Mouse (Mus musculus) cortical plate, adult 2 months (tissue): ENCODE measurements at regions not wholly inside any gene's neighbourhood (a gene's known extent, or its start where the extent isn't known, plus 50 kb on each side); places are given as distances from the start of the nearest gene placed in this dataset.

Experiments
- H3K27ac ChIP-seq: fragments of 200-500 bp; 2 replicates; pipeline ENCODE4 v1.5.1; 2012; ENCODE audit warnings: low read length, control low read depth, inconsistent platforms; ENCODE audit not compliant: insufficient read depth
- H3K4me1 ChIP-seq: fragments of 200-500 bp; 2 replicates; pipeline ENCODE4 v1.6.1; 2011; ENCODE audit warnings: low read length; ENCODE audit not compliant: control insufficient read depth, insufficient read depth
- H3K4me3 ChIP-seq: fragments of 200-500 bp; 2 replicates; pipeline ENCODE4 v1.5.1; 2011; ENCODE audit warnings: mild to moderate bottlenecking, low read length, control low read depth; ENCODE audit not compliant: insufficient read depth
- CTCF ChIP-seq: fragments of 200-500 bp; IDR thresholded peaks from 2 replicates; pipeline ENCODE4 v1.5.1; 2011; ENCODE audit warnings: mild to moderate bottlenecking, control low read depth, low read length; ENCODE audit not compliant: insufficient read depth; ENCODE audit errors: extremely low read depth
- POLR2A ChIP-seq: fragments of 200-500 bp; IDR thresholded peaks from 2 replicates; pipeline ENCODE4 v1.6.1; 2011; ENCODE audit warnings: mild to moderate bottlenecking, low read length, control low read depth; ENCODE audit not compliant: insufficient read depth; ENCODE audit errors: extremely low read depth

DNA sequence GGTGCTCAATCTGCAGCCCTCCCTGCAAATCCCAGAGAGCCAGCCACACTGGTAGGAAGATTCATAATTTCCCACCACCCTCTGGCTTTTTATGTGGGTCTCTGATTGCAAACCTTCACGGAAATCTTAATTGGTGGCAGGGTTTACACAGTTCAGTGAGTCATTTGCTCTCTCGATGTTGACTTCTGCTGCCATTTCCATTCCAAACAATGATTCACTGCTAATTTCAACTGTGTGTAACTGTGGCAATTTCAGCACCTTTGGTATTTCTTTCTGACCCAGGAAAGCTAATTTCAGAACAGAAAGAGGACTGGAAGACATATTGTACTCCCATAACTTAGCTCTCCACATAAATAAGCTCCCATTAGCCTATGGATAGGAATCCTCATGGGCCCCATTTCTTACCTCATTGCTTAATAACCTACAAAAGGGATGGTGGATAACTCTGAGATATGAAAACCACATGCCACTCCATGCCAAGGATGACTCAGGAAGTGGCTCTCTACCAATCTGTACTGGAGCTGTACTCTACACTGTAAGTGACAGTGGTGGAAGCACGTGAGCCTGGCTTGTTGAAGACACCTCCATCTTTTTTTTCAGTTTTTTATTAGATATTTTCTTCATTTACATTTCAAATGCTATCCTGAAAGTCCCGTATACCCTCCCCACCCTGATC lies 536.0 kb downstream of the Tox3 start:
- Histone ChIP-seq H3K27ac (no peak overlapping the region), H3K4me1 (no peaks in the 10 kb centered on the region), H3K4me3 (no peak overlapping the region)
- no peak for TF ChIP-seq CTCF
- TF ChIP-seq POLR2A, result no peak

DNA sequence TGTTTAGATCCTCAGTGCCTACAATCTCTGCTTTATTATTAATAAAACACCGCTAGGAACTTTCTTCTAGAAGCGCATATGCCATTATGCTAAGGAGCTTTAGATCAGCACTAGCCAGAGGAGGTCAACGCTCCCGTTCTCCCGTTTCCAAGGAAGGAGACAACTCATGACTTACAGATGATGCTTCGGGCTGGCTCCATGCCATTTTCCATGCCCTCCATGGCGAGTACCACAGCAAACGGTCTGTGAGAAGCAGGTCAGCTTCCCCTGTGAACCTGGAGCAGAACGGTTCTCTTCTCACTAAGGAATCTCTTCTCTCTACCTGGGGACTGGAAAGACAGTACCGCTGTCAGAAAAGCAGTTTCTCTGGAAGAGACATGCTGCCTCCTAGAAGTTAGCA lies 559.8 kb downstream of the Tox3 start:
- TF ChIP-seq CTCF (no peak), POLR2A (no peak)
- no peaks in the 10 kb centered on the region for H3K4me1 ChIP-seq
- H3K27ac ChIP-seq, result no peak overlapping the region
- H3K4me3 ChIP-seq, result no peak overlapping the region

GRCm38 (mm10) chr8:89787050-89787905 lies 560.9 kb downstream of the Tox3 start:
- Histone ChIP-seq H3K4me3 (peak overlapping the region; percentile 13; the same call in 1 of the 2 replicates), H3K27ac (no peak overlapping the region), H3K4me1 (no peaks in the 10 kb centered on the region)
- no peak for TF ChIP-seq CTCF
- TF ChIP-seq POLR2A, result no peak

GRCm38 (mm10) chr8:89785011-89785410 lies 563.1 kb downstream of the Tox3 start:
- Histone ChIP-seq H3K27ac (no peak overlapping the region), H3K4me1 (no peaks in the 10 kb centered on the region), H3K4me3 (no peak overlapping the region)
- no peak for TF ChIP-seq POLR2A
- TF ChIP-seq CTCF, result peak; percentile 81

DNA sequence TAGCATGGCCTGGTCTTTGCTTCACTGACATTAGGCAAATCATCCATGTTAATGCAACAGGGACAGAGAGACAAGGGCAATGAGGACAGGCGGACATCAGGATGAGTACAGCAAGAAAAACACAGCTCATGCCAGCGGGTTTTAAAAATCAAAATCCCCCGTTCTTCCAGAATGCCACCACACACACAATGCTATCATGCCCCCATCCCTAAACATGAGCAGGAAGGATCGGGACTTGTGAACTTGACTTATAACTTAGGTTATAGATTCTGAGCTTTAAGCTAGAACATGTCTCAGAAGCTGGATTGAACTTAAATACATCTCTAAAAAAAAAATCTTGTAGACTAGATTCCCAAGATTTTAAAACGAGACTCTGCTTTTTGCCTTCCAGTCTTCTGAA lies 564.8 kb downstream of the Tox3 start:
- Histone ChIP-seq H3K4me3 (no peak overlapping the region), H3K27ac (no peak overlapping the region), H3K4me1 (no peaks in the 10 kb centered on the region)
- no peak for TF ChIP-seq POLR2A
- TF ChIP-seq CTCF, result no peak

DNA sequence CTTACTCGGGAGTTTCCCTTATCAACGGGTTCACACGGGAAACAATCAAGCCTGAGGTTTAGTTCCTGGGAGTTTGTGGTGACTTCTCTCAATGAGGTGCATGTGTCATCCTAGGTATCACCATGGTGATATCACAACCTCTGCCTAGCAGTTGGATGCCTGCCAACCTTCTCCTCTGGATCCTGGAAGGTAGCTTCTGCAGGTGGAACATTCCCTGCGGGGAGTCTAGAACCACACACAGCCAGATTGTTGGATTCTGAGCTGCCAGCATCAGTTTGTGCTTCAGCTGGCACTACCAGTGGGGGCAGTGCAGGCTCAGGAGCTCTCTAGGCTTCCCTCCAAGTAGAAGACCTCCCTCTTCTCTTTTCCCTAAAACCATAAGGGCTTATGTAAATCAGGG lies 581.8 kb downstream of the Tox3 start:
- H3K27ac ChIP-seq, result no peak overlapping the region
- H3K4me1 ChIP-seq, result no peaks in the 10 kb centered on the region
- H3K4me3 ChIP-seq, result no peak overlapping the region
- no peak for TF ChIP-seq POLR2A
- no peak for TF ChIP-seq CTCF

- TF ChIP-seq CTCF, result no peak
- TF ChIP-seq POLR2A, result no peak
- no peak overlapping the region for H3K4me3 ChIP-seq
- H3K27ac ChIP-seq, result no peak overlapping the region
- H3K4me1 ChIP-seq, result no peaks in the 10 kb centered on the region
These were observed 588.6 kb downstream of the Tox3 start for GRCm38 (mm10) chr8:89759531-89759930.

GRCm38 (mm10) chr8:89758695-89759094 lies 589.4 kb downstream of the Tox3 start:
- no peaks in the 10 kb centered on the region for H3K4me1 ChIP-seq
- no peak overlapping the region for H3K27ac ChIP-seq
- TF ChIP-seq POLR2A (no peak), CTCF (no peak)

DNA sequence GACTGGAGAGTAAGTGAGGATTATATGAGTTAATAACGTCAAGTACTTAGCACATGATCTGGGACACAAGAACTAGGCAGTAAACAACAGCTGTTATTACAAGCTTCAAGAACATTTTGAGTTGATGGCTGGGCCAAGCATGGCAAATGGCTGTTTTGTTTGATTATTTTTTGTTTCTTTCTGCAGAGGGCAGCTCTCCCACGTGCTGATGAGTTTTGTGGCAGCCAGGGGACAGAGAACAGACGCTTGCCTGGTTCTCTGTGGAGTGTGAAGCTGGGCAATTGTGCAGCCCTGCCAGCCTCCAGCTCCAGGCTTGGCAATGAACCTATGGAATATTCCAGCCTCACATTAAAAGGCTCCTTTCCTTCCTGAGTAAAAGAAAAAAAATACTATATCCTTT lies 592.2 kb downstream of the Tox3 start:
- H3K27ac ChIP-seq, result no peak overlapping the region
- TF ChIP-seq CTCF (no peak), POLR2A (no peak)
- H3K4me3 ChIP-seq, result no peak overlapping the region
- no peaks in the 10 kb centered on the region for H3K4me1 ChIP-seq

More at GRCm38 (mm10) chr8:89758695-89759094, 589.4 kb downstream of the Tox3 start:
- no peak overlapping the region for H3K4me3 ChIP-seq

GRCm38 (mm10) chr8:89751201-89751600 lies 596.9 kb downstream of the Tox3 start:
- TF ChIP-seq CTCF (no peak), POLR2A (no peak)
- no peak overlapping the region for H3K27ac ChIP-seq
- H3K4me3 ChIP-seq, result no peak overlapping the region
- H3K4me1 ChIP-seq, result no peaks in the 10 kb centered on the region
